Mouse (Mus musculus) right cerebral cortex, postnatal 10 days (tissue): ENCODE results near the gene Vwa8.
"Not testable (repeated sequence)": the region's sequence is repeated elsewhere in the genome, so short reads cannot be mapped to it uniquely, and the experiment has no call there.

ENCODE experiments used
- DNase-seq, 2 experiments: peaks; one replicate each; pipeline ENCODE4 v3.0.0; 2021; ENCODE audit warnings: low spot score in 2 of 2

Vwa8 gene

DNA sequence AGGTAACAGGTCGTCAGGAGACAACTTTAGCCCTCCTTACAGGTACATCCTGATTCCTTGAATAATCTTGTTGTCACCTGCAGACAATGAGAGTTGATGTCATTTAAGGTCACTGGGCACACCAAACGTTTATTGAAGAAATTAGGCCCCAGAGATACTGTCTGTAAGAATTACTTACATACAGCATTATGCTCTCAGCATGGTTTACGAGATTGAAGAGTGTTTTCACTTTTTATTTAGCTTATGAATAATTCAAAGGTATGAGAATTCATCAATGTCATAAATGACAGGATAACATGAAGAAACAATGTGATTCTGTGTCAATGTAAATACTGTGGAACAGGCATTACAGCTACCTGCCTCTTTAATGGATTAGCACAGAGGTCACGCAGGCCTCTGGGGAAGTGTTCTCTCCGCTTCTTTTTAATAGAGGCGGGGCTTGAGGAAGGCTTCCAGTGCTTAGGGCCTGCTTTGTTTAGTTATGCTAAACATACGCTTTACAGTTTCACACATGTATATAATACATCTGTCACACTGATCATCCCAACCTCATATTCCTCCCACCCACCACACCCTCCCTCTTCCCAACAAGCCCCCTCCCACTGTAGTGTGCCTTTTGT is 37.2 kb downstream of the Vwa8 start:
- DNase-seq, result no peak

DNA sequence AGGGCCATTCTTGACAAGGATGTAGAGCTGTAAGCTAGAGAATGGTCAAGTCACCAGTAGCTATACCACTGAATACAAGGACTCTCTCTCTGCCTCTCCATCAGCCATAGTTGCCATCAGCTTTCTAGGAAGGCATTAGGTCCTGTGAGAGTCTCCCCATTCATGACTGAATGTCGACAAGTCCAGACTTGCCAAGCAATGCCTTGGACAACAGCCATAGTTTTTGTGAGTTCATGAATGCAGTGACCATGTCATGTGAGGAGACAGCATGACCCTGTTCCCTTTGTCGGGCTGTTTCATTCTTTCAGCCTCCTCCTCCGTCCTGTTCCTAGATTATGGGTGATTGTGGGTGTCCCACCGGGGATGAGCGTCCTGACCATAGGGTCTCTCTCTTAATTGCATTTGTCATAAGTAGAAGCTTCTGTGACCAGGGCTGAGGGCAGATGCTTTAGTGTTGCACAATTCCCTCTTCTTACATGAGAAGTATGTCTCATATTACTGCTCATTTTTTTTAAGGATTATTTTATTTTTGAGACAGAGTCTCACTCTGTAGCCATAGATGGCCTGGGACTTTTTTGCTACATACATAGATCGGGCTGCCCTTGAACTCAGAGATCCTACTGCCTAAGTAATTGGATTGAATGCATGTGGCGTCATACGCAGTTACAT is 37.8 kb downstream of the Vwa8 start:
- DNase-seq, result no peak

DNA sequence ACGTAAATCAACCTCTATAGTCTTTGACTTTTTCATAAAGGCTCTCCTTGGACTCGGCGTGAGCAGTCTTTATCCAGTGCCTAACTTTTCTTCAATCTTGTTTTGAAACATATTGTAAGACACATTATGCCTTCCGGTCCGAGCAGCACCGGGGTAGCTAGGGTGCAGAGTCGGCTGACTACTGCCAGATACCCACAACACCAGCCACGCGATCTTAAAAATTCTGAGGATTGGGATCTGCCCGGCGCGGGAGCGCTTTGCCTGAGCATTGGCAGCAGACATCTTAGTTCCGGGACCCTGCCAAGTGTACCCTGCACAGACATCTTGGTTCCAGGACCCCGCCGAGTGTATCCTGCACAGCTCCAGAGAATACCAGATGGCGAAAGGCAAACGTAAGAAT is 38.6 kb downstream of the Vwa8 start:
- not testable (repeated sequence) for DNase-seq

DNA sequence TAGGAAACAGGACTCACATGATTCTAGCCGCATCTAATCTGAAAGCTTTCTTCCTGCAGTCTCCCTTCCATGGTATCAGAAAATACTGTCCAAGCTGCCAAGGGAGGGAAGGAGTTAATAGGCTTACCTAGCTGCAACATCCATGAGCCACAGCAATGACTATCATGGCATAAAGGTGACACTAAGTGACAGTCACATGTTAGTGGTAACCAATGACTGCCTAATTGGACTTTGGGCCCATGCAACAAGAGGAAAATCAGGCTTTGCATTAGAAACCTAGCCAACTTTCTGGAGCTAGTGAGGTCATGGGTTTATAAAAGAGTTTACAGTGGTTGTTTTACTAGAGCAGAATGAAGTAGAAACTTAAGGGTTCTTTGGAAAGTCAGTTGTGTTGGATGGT is 46.6 kb downstream of the Vwa8 start:
- no peak for DNase-seq

DNA sequence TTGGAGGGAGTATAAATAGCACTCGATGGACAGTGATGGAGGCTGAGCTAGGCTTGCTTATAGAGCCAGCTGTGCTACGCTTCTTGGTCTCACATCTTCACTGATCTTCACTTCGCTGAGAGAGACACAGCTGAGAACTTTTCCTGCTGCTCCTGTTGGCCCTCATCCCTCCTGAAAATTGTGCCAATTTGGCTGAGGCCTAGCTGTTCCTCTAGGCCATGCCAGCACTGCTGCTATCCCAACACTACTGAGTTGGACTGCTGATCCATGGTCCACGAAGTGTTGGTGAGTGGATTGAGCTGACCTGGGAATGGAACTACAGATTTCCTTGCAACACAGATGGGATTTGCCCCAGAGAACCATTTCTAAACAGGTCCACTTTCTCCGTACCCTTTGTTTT is 47.4 kb downstream of the Vwa8 start:
- peak; percentile 43 to 55 for DNase-seq

DNA sequence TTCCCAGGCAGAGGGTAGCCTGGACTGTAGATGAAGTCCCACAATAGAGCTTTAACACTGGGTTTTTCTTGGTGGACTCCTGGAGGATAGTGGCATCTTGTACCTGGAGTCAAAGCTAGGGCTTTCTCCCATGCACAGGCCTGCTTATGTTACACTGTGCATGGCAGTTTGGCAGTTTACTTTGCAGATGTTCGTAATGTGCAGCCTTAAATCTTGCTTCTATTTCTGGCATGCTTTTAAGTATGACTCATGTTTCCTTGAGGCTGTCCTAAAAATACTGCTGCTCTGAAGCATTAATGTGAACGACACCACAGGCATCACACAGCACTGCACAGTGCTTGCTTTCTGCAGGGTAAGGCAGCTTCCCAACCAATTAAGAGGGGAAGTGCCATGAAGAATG is 51.9 kb downstream of the Vwa8 start:
- peak; percentile 43 to 72 for DNase-seq

DNA sequence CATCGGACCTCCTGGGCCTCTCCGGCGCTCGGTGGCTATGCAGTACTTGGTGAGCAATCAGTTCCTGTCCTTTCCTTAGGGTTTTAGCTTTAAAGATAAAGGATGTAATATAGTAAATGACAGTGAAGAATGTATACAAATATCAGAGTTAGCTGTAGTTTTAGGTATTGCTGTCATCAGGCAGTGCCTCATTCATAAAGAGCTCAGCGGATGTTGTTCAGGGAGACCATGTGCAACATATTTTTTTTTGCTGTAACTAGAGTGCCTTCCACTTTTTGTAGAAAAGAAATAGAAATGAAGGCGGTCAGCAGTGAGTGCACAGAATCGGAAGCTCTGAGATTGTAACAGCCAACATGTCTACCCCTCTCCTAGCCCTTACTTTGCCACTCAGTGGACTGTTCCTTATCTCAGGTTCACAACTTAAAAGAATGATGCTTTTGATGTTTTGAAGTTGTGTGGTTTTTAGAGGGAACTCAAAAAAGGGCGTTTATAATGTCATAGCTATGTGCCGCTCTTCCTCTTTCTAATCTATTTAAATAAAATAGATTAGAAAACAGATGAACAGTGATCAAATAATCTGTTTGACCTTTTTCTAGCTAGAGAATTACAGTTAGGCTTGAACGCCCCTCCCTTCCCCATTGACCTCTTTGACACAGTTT is 59.5 kb downstream of the Vwa8 start:
- DNase-seq, result no peak

DNA sequence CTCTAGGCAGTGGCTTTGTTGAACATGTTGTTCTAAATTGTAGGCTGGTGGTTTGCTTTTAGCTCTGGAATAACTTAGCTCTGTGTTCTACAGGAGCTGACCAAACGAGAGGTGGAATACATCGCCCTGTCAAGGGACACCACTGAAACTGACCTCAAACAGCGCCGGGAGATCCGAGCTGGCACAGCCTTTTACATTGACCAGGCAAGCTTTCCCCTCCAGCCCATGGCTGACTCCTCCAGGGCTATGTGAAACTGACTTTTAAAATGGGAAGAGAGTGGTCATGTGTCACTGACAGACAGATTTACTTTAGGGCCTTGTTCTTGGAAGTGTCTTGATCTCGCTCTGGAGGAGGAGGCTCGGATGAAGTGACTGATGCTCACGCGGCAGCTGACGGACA is 63.2 kb downstream of the Vwa8 start:
- no peak for DNase-seq

DNA sequence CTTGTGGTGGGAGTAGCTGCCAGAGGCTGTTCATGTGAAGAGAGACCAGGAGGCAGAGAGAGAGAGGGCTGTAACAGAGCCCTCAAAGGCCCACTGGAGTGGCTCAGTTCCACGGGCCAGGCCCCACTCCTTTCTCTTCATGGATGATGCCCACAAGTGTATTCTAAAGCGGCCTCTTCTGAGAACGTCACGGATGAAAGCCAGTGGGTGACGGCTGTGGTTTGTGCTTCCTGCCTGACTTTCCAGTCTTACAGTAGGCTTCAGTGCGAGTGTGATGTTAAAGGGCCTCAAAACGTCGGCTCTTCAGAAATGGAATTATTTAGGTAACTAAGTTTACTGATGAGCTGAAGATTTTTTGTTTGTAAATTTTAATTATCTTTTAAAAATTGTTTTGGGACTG is 65.3 kb downstream of the Vwa8 start:
- no peak for DNase-seq

DNA sequence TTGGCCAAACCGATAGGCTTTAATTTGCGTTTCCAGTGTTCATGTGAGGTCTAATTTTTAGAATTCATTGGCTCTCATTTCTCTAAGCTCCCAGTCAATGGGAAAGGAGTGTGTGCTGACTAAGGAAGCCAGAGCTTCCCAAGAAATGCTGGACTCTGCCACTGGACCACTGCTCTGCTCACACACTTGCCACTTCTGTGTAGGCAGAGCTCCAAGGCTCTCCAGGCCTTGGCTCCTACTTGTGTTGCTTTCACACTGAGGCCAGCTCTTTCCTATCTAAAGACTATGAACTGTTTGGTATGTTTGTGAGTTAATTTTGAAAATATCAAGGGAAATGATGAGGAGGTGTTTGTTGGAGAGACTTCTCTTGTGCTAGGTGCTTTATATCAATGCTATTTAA is 67.8 kb downstream of the Vwa8 start:
- DNase-seq, result no peak

DNA sequence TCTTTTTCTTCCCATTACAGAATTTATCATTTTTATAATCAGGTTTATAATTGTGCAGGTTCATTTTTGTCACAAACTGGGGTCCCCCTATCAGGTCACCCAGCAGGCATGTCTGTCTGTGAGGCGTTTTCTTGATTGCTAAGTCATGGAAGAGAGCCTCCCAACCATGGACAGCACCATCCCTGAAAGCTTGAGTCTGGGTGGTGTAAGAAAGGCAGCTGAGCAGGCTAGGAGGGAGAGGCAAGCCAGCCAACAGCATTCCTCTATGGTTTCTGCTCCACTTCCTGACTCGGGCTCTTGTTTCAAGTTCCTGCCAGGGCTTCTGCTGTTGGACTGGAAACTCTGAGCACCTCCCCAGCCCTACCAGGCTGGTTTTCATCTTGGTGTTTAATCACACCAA is 72.4 kb downstream of the Vwa8 start:
- DNase-seq, result no peak

DNA sequence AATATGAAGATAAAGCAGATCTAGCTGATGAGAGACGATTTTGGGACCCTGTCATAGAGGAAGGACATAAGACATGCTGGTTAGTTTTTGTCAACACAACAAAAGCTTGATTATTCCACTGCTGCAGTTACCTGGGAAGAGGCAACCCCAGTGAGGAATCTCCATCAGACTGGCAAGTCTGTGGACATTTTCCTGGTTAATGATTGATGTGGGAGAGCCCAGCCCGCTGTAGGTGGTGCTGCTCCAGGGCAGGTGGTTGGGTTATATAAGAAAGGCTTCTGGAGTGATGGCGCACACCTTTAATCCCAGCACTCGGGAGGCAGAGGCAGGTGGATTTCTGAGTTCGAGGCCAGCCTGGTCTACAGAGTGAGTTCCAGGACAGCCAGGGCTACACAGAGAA is 74.8 kb downstream of the Vwa8 start:
- no peak for DNase-seq

DNA sequence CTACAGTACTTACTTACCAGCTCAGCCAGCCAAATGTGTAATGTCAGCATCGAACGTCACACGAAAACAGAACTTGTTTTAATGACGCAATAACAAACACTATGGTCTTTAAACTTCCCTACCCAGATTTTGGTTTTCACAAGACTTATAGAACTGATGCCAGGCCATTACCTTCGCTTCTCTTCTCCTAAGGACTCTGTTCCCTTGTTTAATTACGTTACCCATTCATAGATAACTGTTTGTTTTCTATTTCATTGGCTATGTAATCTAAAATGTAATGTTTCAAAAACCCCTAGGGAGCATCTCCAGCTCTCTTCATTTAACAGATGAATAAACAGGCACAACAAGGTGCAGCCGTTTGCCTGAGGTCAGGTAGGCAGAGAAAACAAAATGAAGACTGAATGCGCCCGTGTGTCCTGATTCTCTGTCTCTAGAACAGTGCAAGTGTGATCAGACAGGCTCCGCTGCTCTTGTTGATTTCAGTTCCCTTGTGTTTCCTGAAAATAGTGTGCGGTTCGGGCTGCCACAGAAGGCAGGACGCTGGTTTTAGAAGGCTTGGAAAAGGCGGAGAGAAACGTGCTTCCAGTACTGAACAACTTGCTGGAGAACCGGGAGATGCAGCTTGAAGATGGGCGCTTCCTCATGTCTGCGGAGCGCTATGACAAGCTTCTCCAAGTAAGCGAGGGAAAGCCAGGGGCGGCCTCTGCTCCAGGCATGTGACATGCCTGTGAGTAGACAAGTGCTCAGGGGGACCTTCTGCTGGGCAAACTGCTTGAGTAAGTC is 76.1 kb downstream of the Vwa8 start:
- DNase-seq, result peak; percentile 32 to 53

DNA sequence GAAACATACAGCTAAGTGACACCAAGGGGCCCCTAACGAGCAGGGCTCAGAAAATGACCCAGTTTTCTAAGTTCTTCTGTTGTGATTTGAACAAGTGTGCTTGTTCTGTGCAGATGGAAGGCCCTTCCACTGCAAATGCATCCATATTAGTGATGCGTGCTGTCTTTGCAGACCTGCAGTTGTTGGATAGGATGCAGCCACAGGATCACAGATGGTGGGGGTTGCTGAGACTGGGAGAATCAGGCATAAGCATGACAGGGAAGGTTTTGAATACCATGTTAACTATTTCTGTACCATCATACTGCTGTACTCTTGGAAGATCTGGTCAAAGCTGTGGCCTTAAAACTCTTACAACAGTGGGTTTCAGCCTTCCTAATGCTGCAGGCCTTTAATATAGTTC is 83.2 kb downstream of the Vwa8 start:
- no peak for DNase-seq

DNA sequence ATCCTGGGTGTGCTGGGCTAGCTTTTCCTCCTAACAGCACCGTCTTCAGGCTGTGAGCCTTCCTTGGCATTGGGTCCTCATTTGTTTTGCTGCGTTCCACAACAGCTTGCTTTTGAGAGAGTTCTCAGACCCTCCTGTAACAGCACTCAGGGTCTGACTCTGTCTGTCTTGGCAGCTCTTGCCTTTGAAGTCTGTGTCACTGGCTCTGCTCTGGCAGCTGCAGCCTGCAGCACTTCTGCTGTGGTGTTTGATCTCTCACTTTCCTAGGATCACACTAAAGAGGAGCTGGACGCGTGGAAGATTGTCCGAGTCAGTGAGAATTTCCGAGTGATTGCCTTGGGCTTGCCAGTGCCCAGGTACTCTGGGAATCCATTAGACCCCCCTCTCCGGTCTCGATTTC is 84.5 kb downstream of the Vwa8 start:
- no peak for DNase-seq

DNA sequence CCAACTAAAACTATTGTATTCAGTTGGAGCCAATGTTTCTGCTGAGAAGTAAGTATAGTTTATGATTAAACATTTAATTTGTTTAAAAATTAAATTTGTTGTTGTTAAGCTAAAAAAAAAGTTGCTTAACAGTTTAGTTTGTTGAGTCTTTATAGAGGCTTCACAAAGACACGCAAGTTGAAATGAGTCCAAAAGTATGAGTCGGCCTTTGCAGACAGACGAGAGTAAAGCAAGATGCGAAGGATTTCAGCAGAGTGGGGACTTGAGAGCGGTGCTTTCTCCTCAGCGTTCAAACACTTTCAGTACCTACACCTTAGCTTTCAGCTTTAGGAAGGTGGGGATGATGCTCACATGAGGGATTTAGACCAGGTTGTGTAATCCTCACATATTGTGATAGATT is 85.7 kb downstream of the Vwa8 start:
- DNase-seq, result no peak

DNA sequence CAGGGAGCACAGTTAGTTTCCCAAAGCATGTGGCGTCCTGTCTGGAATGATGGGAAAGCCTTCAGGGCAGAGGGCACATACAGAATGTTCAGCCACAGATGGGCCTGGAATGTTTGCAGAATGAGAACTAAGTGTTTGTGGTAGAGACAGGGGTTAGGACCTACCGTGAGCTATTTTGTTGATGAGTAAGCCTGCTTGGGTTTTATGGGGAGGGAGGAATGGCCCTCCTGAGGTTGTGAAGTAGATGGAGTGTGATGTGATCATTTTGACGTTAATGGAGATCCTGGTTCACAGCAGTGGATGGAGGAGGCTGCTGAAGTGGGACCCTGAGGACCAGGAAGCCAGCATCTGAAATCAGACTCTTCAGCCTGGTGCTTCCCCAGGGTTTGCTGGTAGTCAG is 86.9 kb downstream of the Vwa8 start:
- no peak for DNase-seq

DNA sequence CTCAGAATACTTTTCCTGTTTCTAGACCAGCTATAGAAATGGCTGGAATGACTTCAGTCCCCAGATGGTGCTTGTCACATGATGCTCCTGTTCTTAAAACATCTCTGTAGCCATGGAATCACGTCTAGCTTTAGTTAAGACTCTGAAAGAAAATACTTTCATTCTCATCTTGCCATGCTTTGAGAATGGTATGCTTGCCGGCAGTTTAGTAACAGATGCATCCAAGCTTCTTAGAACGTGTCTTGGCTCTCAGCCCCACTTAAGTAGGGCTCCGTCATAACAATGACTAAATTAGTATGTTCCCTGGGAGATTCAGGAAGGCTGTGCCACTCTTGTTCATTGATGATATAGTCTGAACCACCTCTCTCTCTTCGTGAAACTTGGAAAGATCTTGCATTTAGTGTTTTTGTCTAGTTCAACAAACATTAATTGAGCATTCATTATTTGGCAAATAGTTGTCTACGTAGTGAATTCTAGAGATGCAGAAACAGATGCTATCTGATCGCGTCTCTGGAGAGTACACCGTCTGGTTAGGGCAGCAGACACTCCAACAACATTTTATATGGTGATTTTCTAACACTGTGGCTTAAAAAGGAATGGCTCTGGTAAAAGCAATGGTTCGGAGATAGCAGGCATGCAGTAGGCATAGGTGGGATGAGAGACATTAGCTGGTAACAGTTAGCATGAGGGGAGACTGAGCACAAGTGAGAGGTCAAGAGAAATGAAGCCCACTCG is 93.1 kb downstream of the Vwa8 start:
- peak; percentile 81 to 92 for DNase-seq

DNA sequence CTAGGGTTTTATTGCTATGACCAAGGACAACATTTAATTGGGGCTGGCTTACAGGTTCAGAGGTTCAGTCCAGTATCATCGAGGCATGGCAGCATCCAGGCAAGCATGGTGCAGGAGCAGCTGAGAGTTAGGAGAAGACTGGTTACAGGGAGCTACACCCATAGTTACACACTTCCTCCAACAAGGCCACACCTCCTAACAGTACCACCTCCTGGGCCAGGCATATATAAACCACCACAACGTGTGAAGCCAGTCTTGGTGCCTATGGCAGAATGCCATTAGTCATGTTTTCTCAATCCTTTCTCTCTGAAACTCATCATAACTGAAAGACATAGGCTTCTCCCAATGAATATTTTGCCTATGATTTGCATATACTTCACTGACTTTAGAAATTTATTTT is 106.9 kb downstream of the Vwa8 start:
- DNase-seq, result no peak

DNA sequence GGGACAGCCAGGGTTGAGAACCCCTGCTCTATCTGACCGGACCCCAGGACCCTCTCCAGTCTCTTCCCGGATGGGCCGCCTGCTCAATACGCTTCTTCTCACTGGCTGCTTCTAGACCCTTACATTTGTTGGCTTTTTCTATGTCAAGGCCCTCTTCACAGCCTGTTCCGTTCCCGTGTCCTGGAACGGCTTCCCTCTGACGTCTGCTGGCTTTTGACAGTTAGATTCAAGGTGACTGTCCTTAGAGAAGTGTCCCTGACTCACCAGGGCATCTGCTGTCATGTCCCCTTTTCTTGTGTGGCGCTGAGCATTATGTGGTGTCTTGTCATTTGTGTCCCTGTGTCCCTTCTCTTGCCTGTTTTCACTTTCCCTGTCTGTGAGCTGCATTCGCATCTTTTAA is 121.8 kb downstream of the Vwa8 start:
- DNase-seq, result no peak

DNA sequence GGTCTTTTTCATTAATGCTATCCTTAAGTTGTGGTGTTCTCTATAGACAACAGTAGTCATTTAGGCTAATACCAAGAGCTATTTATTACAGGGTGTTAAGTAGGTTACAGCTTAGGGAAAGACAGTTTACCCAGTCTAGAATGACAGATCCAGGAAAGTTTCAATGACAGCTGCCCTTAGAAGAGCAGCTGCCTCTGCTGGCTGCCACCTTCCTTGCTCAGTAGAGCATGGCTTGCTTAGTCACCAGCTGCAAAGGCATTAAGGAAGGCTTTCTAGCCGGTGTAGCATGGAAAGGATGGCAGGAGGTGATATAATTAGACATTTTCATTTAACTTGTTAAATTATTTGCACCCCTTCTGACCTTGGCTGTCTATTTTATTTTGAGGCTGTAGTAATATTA is 123.6 kb downstream of the Vwa8 start:
- DNase-seq, result no peak

DNA sequence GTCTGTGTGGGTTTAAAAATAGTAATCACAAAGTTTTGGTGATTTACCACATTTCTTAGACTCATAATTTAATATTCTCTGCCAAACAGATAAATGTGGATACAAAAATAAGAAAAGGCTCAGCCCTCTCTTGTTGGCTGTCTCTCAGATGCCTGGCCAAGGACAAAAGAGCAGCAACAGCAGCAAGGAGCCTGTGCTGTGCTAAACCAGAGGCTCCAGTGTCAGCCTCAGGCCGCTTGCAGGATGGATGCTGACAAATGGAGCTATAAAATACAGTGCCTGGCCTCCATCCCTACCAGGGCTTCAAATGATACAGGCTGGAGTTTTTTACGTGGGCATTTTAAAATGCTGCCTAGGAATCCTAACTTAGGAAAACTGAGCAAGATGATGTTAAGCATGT is 134.3 kb downstream of the Vwa8 start:
- no peak for DNase-seq
